Mouse (Mus musculus) heart, embryonic 13.5 days (tissue): ENCODE data around the gene Hibch. TPM values are rescaled to one million over a fixed set of nuclear protein-coding genes. Genes with fewer than 3 reads are reported as not detected.

Experiments used
- ATAC-seq: fragments of 200-750 bp; cut with Nextera tagmentation; 2 replicates; pipeline ENCODE4 v1.8.0; 2017; ENCODE audit warnings: moderate TSS enrichment; ENCODE audit not compliant: insufficient number of reproducible peaks, low FRiP score, low TSS enrichment; ENCODE audit errors: extremely low read depth
- H3K27ac ChIP-seq: fragments of 300-500 bp; sonication (generic); replicated peaks from 2 replicates; pipeline ENCODE4 v1.5.1; 2015; ENCODE audit warnings: moderate library complexity, mild to moderate bottlenecking, inconsistent platforms
- H3K27me3 ChIP-seq: fragments of 300-500 bp; sonication (generic); replicated peaks from 2 replicates; pipeline ENCODE4 v1.6.1; 2015; ENCODE audit warnings: mild to moderate bottlenecking, inconsistent platforms
- H3K36me3 ChIP-seq: fragments of 300-500 bp; sonication (generic); 2 replicates; pipeline ENCODE4 v1.6.1; 2015; ENCODE audit warnings: mild to moderate bottlenecking, inconsistent platforms
- H3K4me1 ChIP-seq: fragments of 300-500 bp; sonication (generic); 2 replicates; pipeline ENCODE4 v1.6.1; 2015; ENCODE audit warnings: inconsistent platforms
- H3K4me2 ChIP-seq: fragments of 300-500 bp; sonication (generic); 2 replicates; pipeline ENCODE4 v1.6.1; 2015; ENCODE audit warnings: inconsistent platforms, mild to moderate bottlenecking, moderate library complexity
- H3K4me3 ChIP-seq: fragments of 300-500 bp; sonication (generic); 2 replicates; pipeline ENCODE4 v1.5.1; 2015; ENCODE audit warnings: moderate library complexity, mild to moderate bottlenecking, inconsistent platforms
- H3K9ac ChIP-seq: fragments of 300-500 bp; sonication (generic); 2 replicates; pipeline ENCODE4 v1.6.1; 2015; ENCODE audit warnings: inconsistent platforms, mild to moderate bottlenecking, moderate library complexity
- H3K9me3 ChIP-seq: fragments of 300-500 bp; sonication (generic); 2 replicates; pipeline ENCODE4 v1.6.1; 2016; ENCODE audit warnings: inconsistent platforms
- WGBS: fragments of 180-500 bp; shearing (Covaris S2); methylation state at CpG from one replicate; pipeline ENCODE4 v1.1.7; 2015; ENCODE audit warnings: mixed read lengths; 5-methylcytosine and 5-hydroxymethylcytosine counted together
- polyA plus RNA-seq: library from polyadenylated mRNA; unstranded; fragments of >200 nt; fragmentation: Nextera tagmentation; extraction: Ambion mirVana; gene quantifications from 2 replicates; pipeline ENCODE4 v1.2.1, GENCODE M21; 2015

Gene Hibch
- 30.0 and 30.9 TPM in 2 replicates for polyA plus RNA-seq

GRCm38 (mm10) chr1:52844782-52845665 lies at the start of gene Hibch:
Hibch (plus strand) TSS chr1:52844929.
- H3K27me3 ChIP-seq, result no peaks in the 10 kb centered on the region
- ATAC-seq, result peak; percentile 100
- H3K4me1 ChIP-seq, result peaks cover 21% of the 10 kb centered on the region
- WGBS, result 3% methylated on average over 45 of the region's 45 CpGs
- no peaks in the 10 kb centered on the region for H3K36me3 ChIP-seq
- no peaks in the 10 kb centered on the region for H3K9me3 ChIP-seq
- H3K4me3 ChIP-seq, result peak within 1 kb of the TSS; percentile 75
- peak within 1 kb of the TSS; percentile 88 for H3K4me2 ChIP-seq
- peak within 1 kb of the TSS; percentile 84 for H3K27ac ChIP-seq
- H3K9ac ChIP-seq, result peak within 1 kb of the TSS; percentile 88

GRCm38 (mm10) chr1:52795927-52796326 lies 48.8 kb upstream of the Hibch start:
- 86% methylated on average over 2 of the region's 2 CpGs for WGBS
- Histone ChIP-seq H3K4me1 (peaks cover 32% of the 10 kb centered on the region), H3K36me3 (peaks cover 48% of the 10 kb centered on the region), H3K27ac (no peak overlapping the region), H3K9ac (no peak overlapping the region), H3K4me3 (no peak overlapping the region), H3K4me2 (no peak overlapping the region), H3K27me3 (no peaks in the 10 kb centered on the region), H3K9me3 (no peaks in the 10 kb centered on the region)
- no peak for ATAC-seq

- Histone ChIP-seq H3K4me2 (peak overlapping the region; percentile 51), H3K9ac (peak overlapping the region; percentile 47; the same call in 1 of the 2 replicates), H3K9me3 (no peaks in the 10 kb centered on the region), H3K27me3 (no peaks in the 10 kb centered on the region), H3K27ac (peak overlapping the region; percentile 72), H3K36me3 (peaks cover 20% of the 10 kb centered on the region), H3K4me1 (peaks cover 35% of the 10 kb centered on the region), H3K4me3 (0 out of 2 replicates have a peak overlapping the region, but pooled peaks have one; percentile 6)
- no peak for ATAC-seq
- 43% methylated on average over 10 of the region's 10 CpGs for WGBS
Observed at GRCm38 (mm10) chr1:52799056-52799726, 45.5 kb upstream of the Hibch start.

DNA sequence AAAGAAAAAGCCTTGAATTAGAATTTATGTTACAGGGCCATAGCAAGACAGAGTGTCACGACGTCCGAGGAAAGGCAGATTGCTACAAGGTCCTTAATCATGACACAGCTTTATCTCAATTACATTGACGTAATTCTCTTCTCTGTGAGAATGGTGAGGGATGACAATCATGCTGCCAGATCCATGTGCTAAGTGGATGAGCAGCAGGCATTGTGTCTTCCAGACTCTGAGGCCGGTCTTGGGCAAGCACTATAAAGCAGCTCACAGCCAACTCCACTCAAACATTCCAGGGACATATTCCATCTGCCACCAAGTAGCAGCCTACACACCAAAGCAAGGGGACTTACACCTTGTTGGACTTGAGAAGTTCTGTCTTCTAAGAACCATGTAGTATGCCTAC lies 45.0 kb upstream of the Hibch start:
- Histone ChIP-seq H3K9me3 (no peaks in the 10 kb centered on the region), H3K4me2 (peak overlapping the region; percentile 51), H3K4me3 (0 out of 2 replicates have a peak overlapping the region, but pooled peaks have one; percentile 6), H3K4me1 (peaks cover 35% of the 10 kb centered on the region), H3K27ac (peak overlapping the region; percentile 72), H3K9ac (peak overlapping the region; percentile 47; the same call in 1 of the 2 replicates), H3K27me3 (no peaks in the 10 kb centered on the region), H3K36me3 (peaks cover 19% of the 10 kb centered on the region)
- no peak for ATAC-seq
- 21% methylated on average over 5 of the region's 5 CpGs for WGBS

DNA sequence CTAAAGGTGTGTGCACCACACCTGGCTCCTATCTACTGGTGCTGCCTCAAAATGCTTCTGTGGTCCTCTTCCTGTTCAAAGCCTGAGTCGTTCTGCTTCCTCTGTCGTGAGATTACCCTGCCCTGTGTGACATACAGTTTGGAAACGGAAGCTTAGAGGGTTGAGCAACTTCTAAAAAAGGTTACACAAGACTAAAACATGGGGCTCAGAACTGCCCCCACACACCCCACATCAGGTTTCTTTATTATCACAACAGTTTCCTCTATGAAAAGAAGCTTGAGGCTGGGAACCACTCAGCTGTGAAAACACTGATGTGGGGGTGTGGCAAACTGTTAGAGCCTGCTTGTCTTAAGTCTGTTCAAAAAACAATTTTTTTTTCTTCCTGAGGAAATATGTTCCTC lies 44.4 kb upstream of the Hibch start:
- no peak for ATAC-seq
- Histone ChIP-seq H3K4me1 (peaks cover 35% of the 10 kb centered on the region), H3K4me3 (no peak overlapping the region), H3K27me3 (no peaks in the 10 kb centered on the region), H3K9ac (no peak overlapping the region; the same call in 1 of the 2 replicates), H3K4me2 (peak overlapping the region; percentile 51; the same call in 1 of the 2 replicates), H3K36me3 (peaks cover 17% of the 10 kb centered on the region), H3K9me3 (no peaks in the 10 kb centered on the region), H3K27ac (peak overlapping the region; percentile 72)
- WGBS, result 45% methylated on average over 3 of the region's 3 CpGs

GRCm38 (mm10) chr1:52801651-52802050 lies 43.1 kb upstream of the Hibch start:
- Histone ChIP-seq H3K36me3 (peaks cover 8% of the 10 kb centered on the region), H3K9me3 (no peaks in the 10 kb centered on the region), H3K9ac (no peak overlapping the region), H3K4me3 (no peak overlapping the region), H3K4me1 (peaks cover 35% of the 10 kb centered on the region), H3K27me3 (no peaks in the 10 kb centered on the region), H3K27ac (no peak overlapping the region), H3K4me2 (no peak overlapping the region)
- WGBS, result 78% methylated on average over 5 of the region's 5 CpGs
- ATAC-seq, result no peak

DNA sequence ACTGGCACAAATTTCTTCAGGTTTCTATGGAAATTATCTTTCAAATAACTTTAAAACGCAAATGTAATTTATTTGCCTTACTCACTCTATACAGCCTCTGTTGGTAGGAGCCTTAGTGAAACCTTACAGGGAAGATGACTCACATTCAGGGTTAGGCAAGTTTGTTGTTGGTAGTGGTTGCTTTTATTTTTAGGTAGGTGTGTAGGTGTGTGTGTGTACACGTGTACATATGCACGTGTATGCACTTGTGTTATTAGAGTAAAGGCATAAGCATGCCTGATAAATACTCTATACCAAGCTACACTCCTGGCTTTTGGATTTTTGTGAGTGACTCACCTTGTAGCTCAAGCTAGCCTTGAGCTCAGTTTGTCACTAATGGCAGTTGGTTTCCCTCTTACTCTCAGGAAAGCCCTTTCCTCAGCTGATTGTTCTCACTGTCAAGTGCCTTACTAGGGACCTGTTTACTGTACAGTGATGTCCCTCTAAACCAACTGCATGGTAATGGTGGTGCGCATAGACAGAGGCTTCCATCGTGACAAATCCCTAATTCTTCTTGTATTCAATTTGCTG lies 42.2 kb upstream of the Hibch start:
- Histone ChIP-seq H3K27ac (no peak overlapping the region), H3K36me3 (peaks cover 13% of the 10 kb centered on the region), H3K4me2 (no peak overlapping the region), H3K4me1 (peaks cover 34% of the 10 kb centered on the region), H3K4me3 (no peak overlapping the region), H3K9ac (no peak overlapping the region), H3K9me3 (no peaks in the 10 kb centered on the region), H3K27me3 (no peaks in the 10 kb centered on the region)
- ATAC-seq, result no peak
- 87% methylated on average over 5 of the region's 5 CpGs for WGBS

DNA sequence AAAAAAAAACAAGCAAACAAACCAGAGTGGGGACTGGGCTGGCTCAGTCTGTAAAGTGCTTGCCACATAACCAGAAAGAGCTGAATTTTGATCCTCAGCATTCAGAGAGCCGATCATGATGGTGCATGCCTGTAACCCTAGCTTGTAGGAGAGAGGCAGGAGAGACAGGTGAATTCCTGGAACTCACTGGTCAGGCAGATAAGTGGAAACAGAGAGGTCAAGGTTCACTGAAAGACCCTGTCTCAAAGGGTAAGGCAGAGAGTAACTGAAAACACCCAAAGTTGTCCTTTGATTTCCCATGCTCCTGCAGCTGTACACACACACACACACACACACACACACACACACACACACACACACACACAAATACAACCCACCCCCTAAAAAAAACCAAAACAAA lies 39.7 kb upstream of the Hibch start:
- 74% methylated on average over 1 of the region's 1 CpGs for WGBS
- ATAC-seq, result no peak
- H3K9ac ChIP-seq, result no peak overlapping the region
- peaks cover 28% of the 10 kb centered on the region for H3K36me3 ChIP-seq
- H3K4me3 ChIP-seq, result no peak overlapping the region
- no peaks in the 10 kb centered on the region for H3K9me3 ChIP-seq
- H3K27ac ChIP-seq, result no peak overlapping the region
- no peak overlapping the region for H3K4me2 ChIP-seq
- H3K27me3 ChIP-seq, result no peaks in the 10 kb centered on the region
- H3K4me1 ChIP-seq, result peaks cover 11% of the 10 kb centered on the region

DNA sequence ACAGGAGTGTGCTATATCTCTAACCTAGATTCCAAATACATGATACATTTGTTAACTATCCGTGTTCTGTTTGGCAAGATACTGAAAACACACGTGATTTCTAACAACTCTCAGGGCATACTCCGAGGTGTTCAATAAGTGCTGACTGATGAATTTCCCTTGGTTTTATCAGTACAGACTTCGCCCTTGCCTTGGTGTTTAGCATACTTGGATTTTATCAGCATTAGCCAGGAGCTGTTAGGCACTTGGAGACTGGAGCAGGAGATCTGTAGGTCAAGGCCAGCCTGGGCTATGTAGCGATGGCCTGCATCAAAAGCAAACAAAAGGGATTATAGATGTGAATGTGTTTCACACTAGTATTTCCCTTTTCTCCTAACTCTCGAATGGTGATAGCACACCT lies 36.3 kb upstream of the Hibch start:
- Histone ChIP-seq H3K4me3 (no peak overlapping the region), H3K27me3 (no peaks in the 10 kb centered on the region), H3K9ac (no peak overlapping the region), H3K4me2 (no peak overlapping the region), H3K4me1 (no peaks in the 10 kb centered on the region), H3K9me3 (no peaks in the 10 kb centered on the region), H3K36me3 (peaks cover 28% of the 10 kb centered on the region), H3K27ac (no peak overlapping the region)
- 47% methylated on average over 6 of the region's 6 CpGs for WGBS
- ATAC-seq, result no peak

DNA sequence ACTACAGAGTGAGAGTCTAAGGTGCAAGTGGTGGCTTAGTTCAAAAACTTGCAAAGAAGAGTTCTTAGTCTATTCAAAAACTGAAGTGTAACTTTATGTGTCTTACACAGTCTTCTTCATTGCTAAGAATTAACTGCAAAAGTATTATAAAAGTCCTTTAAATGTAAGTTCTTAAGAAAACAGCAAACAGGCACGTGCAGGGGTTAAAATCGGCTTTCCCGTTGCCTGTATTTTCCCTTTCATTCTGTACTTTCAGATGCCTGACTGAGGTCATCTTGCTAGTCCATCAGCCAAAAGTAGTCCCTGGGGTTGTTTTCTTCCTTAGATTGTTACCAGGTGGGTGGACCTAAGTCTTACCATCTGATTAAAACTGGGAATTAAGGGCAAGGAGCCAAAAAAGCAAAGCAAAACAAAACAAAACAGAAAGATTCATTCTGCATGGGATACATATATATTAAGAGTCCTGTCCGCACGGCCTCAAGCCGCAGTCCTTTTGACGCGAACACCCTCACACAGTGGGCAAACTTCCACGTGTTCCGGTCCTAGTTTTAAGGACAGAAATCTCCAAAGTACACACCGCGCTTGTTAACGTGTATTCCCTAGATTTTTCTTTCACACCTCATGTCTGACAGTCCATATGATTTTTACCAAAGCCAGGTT lies 28.4 kb upstream of the Hibch start:
- H3K27me3 ChIP-seq, result no peaks in the 10 kb centered on the region
- peaks cover 19% of the 10 kb centered on the region for H3K4me1 ChIP-seq
- peak overlapping the region; percentile 93 for H3K9ac ChIP-seq
- H3K36me3 ChIP-seq, result no peaks in the 10 kb centered on the region
- no peak for ATAC-seq
- no peak overlapping the region for H3K27ac ChIP-seq
- H3K9me3 ChIP-seq, result no peaks in the 10 kb centered on the region
- WGBS, result 62% methylated on average over 13 of the region's 13 CpGs
- H3K4me3 ChIP-seq, result peak overlapping the region; percentile 88
- peak overlapping the region; percentile 82 for H3K4me2 ChIP-seq
